Mouse (Mus musculus): ENCODE results near the gene Pnpo.

Pnpo gene

DNA sequence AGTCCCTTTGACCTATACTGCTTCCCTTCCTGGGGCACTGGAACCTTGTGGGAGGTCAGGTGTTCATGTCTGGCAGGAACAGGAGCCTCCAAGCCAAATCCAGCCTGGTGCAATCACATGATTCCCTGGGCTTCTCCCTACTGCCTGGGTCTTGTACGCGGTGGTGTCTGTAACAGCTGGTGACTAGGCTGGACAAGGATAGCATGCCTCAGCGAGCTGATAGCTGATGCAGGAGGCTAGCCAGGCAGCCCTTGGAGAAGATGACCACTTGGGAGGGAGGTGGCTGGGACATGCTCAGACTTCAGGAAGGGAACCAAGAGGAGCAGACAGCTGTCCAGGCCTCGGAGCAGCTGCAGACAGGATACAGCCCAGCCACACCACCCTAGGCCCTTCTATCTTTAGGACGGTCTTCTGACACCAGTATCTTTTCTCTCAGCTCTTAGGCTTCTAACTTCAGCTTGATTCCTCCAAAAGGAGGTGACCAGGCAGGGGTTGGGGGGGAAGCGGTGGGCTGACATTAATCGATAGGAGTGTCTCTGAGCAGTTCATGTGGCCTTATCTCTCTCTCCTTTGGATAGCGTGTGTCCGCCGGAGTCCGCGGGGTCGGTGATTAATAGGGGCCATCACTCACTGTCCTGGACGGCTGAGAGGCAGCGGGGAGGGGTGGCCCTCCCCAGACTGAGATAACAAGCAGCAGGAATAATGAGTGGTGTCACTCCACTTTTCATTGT lies 37.2 kb downstream of the Pnpo start:
- DNase-seq (ENCODE audit: low spot score), result no peak

DNA sequence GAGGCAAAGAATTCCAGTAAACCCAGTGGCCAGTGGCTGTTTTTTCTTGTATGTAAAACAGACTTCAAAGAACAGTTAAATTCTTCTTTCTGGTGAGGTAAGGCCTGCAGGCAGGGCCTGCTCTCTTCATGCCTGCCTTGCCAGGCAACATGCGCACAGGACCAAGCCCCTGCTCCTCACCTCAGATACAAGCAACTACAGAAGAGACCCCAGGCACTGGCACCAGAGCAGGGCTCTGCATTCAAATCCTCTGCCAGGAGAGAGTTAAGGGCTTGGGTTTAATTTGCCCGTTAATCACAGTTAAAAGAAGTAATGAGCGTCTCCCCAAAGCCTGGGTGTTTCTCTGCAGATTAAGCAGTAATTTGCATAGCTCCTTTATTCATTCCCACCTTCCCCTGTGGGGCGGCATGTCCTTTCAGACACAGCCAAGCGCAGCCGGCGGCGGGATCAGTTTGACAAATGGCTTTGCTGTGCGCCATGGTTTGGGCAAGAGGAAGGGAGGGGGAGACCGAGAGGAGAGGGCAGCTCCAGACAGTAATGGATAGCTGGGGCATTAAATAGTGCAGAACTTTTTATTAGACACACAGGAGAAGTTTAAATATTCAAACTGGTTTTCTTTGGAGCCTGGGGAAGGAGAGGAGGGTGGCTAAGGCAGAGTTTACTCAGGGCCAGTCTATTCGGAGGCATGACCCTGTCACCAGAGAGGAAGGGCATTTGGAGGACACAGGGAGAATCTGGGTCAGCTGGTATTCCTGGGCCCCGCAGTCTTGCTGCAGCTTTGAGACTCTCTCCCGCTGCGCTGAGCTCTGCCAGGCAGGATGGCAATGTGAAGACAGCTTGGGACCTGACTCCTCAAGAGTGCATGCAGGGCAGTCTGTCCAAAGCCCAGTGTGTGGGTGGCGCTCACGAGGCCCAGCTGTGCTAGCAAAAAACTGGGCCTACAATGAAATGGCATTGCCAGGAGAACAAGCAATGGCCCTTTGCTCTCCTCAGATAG lies 40.8 kb downstream of the Pnpo start:
- DNase-seq (ENCODE audit: low spot score), result no peak

DNA sequence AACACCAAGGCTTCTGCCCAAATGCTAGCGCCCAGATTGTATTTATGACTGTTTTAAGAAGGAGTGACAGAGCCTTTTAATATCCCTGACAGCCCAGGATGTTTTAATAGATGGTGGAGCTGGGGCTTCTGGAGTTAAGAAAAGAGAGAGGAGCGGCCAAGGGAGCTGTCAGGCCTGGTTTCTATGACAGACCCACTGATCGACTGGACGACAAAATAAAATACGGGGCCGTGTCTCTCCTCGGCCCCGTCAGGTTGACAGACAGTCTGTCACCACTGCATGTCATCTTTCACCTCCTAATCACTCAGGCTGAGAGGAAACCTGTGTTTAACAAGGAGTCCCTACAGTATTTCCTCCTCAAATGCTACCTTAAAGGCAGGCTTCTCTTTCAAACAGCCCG lies 42.5 kb downstream of the Pnpo start:
- no peak for DNase-seq (ENCODE audit: low spot score)

DNA sequence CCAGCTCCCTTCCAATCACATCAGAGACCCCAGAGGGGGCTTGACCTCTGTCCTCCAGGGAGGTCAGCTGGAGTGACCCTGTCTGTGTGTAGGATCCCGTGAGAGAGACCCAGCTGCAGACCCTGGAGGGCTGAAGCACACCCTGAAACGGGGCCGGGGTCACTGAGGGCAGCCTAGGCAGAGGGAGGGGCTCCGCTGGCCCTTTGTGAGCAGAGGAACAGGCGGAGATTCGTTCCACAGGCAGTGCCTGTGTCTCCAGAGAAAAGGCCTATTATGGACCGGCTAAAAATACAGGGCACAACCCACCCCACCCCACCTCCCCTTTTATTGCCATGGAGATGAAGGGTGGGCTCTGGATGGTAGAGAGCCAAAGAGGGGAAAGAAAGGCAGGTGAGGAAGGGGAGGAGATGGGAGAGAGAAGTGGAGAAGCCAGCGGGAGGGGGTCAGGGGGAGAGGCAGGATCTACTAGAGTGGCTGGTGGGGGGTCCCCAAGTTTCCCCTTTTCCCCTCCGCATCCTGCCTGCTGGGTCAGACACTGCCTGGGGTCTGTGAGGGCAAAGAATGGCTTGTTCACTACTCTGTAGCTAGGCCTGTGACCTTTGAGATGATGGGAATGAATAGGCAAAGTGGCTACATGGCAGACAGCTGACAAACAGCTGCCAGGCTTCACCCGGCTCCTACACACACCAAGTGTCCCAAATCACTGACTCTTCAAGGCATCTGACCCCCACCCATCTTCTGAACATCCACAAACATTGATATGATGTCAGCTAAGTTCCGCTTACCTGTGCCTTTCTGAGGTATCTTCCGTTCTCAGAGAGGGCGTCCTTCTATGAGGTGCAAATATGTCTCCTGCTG lies 44.1 kb downstream of the Pnpo start:
- DNase-seq (ENCODE audit: low spot score), result no peak

DNA sequence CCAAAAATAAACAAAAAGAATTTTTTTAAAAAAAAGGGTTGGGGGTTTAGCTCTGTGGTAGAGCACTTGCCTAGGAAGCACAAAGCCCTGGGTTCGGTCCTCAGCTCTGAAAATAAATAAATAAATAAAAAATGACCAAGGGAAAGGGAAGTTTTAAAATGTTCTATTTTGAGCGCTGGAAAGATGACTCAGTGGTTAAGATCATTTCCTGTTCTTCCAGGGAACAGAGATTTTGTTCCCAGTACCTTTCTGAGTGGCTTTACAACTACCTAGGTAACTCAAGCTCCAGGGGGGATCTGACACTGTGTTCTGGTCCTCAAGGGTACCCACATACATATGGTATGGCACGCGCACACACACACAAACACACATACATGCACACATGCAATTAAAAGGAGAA lies 47.9 kb downstream of the Pnpo start:
- DNase-seq (ENCODE audit: low spot score), result no peak

DNA sequence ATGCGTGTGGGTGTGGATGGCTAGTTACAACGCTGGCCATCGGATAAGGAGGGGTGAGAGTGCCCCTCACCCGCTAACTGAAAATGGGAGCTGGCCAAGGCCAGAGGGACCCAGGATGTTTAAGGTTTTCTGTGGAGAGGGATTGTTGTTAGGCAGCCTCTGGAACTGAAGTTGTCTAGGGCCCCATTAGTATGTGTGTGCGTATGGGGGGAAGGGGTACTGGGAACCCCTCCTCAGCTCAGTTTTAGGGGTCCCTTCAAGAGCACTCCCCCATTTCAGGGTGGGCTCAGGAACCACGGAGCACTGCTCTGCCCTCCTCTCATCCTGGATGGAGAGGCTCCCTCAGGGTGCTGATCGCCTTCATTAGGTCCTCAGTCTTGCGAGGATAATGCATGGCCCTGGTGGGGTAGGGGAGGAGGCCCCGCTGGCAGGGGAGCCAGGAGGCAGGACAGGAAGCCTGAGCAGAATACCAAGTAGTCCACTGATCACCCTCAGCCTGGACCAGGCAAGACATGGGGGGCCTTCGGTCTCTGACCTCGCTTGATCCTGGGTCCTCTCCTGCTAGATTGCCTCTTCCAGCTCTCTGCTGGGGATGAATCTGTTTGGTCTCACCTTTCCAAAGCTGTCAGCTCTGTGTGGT lies 50.5 kb downstream of the Pnpo start:
- DNase-seq (ENCODE audit: low spot score), result no peak

DNA sequence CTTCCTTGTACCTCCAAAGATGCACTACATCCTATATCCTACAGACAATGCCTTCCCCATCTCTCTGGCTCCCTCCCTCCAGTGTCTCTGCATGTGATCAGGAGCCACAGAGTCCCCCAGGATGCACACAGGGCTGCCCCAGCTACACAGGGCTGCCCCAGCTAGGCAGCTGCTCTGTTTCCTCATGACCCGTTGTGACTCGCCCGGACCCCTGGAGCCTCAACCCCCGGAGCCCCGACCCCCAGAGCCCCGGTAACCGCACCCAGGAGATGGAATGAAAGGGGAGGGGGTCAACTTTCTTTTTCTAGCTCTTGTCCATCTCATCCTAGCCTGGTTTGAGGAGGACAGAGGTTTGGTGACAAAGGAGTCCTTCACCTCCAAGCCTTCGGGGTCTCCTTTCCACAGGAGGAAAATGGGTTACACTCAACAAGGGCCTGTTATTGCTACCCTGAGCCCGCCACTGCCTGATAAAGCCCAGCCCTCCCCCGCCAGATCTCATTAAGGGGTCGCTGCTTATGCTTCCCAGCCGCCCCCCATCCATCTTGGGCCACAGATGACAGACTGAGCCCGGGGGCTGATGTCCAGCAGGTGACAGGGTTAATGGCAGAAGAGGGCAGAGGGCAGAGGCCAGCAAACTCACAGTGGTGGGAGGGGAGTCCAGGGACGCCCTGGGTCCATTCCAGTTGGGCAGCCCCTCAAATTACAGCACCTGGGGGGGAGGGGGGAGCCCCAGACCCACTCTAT lies 51.8 kb downstream of the Pnpo start:
- no peak for DNase-seq (ENCODE audit: low spot score)
